Mouse (Mus musculus) embryonic fibroblast, embryonic 13.5 days (primary cell): ENCODE measurements around the gene Tango2. TPM values are rescaled to one million over a fixed set of nuclear protein-coding genes. Genes with fewer than 3 reads are reported as not detected.
"Not testable (repeated sequence)": the region's sequence is repeated elsewhere in the genome, so short reads cannot be mapped to it uniquely, and the experiment has no call there.

Source experiments
- H3K27ac ChIP-seq: 2 replicates; pipeline ENCODE4 v1.5.1; 2012; ENCODE audit warnings: low read length, control low read depth, inconsistent platforms; ENCODE audit not compliant: insufficient read depth
- H3K4me1 ChIP-seq: 2 replicates; pipeline ENCODE4 v1.6.1; 2011; ENCODE audit warnings: low read length; ENCODE audit not compliant: control insufficient read depth, insufficient read depth
- H3K4me3 ChIP-seq: 2 replicates; pipeline ENCODE4 v1.5.1; 2011; ENCODE audit warnings: mild to moderate bottlenecking, control low read depth, low read length; ENCODE audit not compliant: insufficient read depth
- CTCF ChIP-seq: IDR thresholded peaks from 2 replicates; pipeline ENCODE4 v1.5.1; 2011; ENCODE audit warnings: mild to moderate bottlenecking, control low read depth, low read length, moderate library complexity, borderline replicate concordance; ENCODE audit not compliant: insufficient read depth
- POLR2A ChIP-seq: IDR thresholded peaks from 2 replicates; pipeline ENCODE4 v1.6.1; 2011; ENCODE audit warnings: low read depth, mild to moderate bottlenecking, control low read depth, low read length, moderate library complexity
- polyA plus RNA-seq: library from polyadenylated mRNA; stranded (reverse); fragments of >200 nt; gene quantifications from 2 replicates; pipeline ENCODE4 v1.2.4, GENCODE M21; 2011; ENCODE audit warnings: low read depth; ENCODE audit not compliant: missing spikeins, insufficient read length

Tango2 gene
- polyA plus RNA-seq, 1 experiment = 27.1 TPM

DNA sequence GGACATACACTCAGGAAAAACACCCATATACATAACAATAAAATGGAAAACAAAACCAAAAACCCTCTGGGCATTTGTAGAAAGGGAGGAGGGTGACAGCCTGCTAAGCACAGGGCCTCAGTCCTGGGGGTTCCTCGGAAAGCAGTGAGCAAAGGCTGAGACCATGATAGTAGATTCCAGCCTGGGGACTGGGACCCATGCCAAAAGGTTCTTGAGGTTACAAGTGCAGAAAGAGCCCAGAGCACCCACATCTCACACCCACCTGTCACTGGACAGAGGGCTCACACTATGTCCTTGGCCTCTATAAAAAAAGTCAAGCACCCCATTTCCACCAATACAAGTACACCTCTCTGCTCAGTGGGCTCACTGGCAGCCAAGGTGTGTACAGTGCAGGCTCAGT, 19.4 kb downstream of the Tango2 start:
- Histone ChIP-seq H3K27ac (no peak overlapping the region), H3K4me1 (0 out of 2 replicates have a peak, but pooled peaks cover 5% of the 10 kb centered on the region), H3K4me3 (no peak overlapping the region)
- TF ChIP-seq CTCF (no peak), POLR2A (no peak)

DNA sequence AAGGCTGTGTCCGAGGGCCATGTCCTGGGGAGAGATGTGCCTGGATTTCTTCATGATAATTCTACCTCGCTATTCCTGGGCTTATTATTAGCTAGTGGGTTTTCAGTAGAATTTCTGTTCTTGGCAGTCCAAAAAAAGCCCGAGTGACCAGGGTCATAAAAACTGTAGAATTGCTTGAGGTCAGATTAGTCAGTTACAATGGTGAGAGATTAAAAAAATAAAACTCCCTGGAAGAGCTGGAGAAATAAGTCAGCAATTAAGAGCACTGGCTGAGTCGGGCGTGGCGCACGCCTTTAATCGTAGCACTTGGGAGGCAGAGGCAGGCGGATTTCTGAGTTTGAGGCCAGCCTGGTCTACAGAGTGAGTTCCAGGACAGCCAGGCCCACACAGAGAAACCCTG, 20.0 kb downstream of the Tango2 start:
- Histone ChIP-seq H3K27ac (no peak overlapping the region), H3K4me3 (no peak overlapping the region), H3K4me1 (peaks cover 9% of the 10 kb centered on the region; the same call in 1 of the 2 replicates)
- TF ChIP-seq CTCF = no peak
- TF ChIP-seq POLR2A = no peak

GRCm38 (mm10) chr16:18325741-18326140, 22.2 kb downstream of the Tango2 start:
- no peak for TF ChIP-seq POLR2A
- no peak for TF ChIP-seq CTCF
- Histone ChIP-seq H3K4me1 (peaks cover 9% of the 10 kb centered on the region; the same call in 1 of the 2 replicates), H3K27ac (no peak overlapping the region), H3K4me3 (no peak overlapping the region)

DNA sequence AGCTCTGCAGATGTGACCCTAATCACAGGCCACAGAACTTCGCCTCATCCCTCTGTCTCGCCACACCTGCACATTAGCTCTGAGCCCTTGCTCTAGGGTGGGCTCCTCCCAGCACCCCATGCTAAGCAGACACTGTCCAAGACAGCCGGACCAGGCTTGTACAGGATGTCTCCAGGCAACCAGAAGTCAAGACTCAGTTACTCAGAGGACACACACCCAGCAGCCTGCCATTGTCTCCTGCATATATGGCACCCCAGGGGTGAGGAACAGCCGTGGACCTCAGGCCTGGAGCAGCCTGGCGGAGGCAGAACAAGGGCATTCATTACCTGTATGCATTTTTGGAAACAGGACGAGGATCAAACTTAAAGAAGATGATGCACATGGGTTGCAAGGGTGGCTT, 23.9 kb downstream of the Tango2 start:
- no peak overlapping the region for H3K27ac ChIP-seq
- TF ChIP-seq CTCF (no peak), POLR2A (no peak)
- peaks cover 9% of the 10 kb centered on the region; the same call in 1 of the 2 replicates for H3K4me1 ChIP-seq
- no peak overlapping the region for H3K4me3 ChIP-seq

GRCm38 (mm10) chr16:18323460-18323859, 24.4 kb downstream of the Tango2 start:
- peaks cover 9% of the 10 kb centered on the region; the same call in 1 of the 2 replicates for H3K4me1 ChIP-seq
- H3K4me3 ChIP-seq = no peak overlapping the region
- TF ChIP-seq POLR2A (no peak), CTCF (no peak)
- H3K27ac ChIP-seq = peak overlapping the region; percentile 36; the same call in 1 of the 2 replicates

DNA sequence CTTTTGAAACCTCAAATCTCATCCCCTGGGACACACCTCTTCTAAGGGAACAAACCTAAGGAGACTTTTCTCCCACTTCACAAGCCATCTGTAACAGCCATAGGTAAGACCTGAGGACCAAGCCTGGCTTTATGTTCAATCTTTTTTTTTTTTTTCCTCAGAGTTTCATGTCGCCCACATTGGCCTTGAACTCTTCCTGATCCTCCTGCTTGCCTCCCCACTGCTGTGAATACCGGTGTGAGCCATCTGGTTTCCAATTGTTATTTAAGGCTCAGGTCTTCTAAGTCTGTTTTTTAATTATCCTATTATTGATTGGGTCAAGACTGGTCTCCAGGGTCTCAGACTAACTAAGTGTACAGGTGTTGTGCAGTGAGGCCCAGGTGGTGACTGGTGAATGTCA, 26.5 kb downstream of the Tango2 start:
- Histone ChIP-seq H3K4me1 (peaks cover 9% of the 10 kb centered on the region; the same call in 1 of the 2 replicates), H3K4me3 (no peak overlapping the region), H3K27ac (no peak overlapping the region)
- TF ChIP-seq POLR2A = no peak
- no peak for TF ChIP-seq CTCF

GRCm38 (mm10) chr16:18318992-18319391, 28.9 kb downstream of the Tango2 start:
- no peak overlapping the region for H3K27ac ChIP-seq
- no peak for TF ChIP-seq POLR2A
- TF ChIP-seq CTCF = no peak
- no peak overlapping the region for H3K4me3 ChIP-seq
- H3K4me1 ChIP-seq = peaks cover 8% of the 10 kb centered on the region; the same call in 1 of the 2 replicates

- no peak overlapping the region for H3K4me3 ChIP-seq
- TF ChIP-seq POLR2A = no peak
- no peak for TF ChIP-seq CTCF
- H3K4me1 ChIP-seq = no peaks in the 10 kb centered on the region
- H3K27ac ChIP-seq = no peak overlapping the region
Measured at GRCm38 (mm10) chr16:18308159-18308558, 39.7 kb downstream of the Tango2 start.

GRCm38 (mm10) chr16:18289614-18290013, 58.3 kb downstream of the Tango2 start:
- Histone ChIP-seq H3K27ac (peak overlapping the region; percentile 76), H3K4me3 (peak overlapping the region; percentile 30)
- not testable (repeated sequence) for H3K4me1 ChIP-seq

- Histone ChIP-seq H3K4me1 (peaks cover 4% of the 10 kb centered on the region; the same call in 1 of the 2 replicates), H3K27ac (peak within 1 kb of the TSS; percentile 76), H3K4me3 (peak within 1 kb of the TSS; percentile 98)
- TF ChIP-seq CTCF = no peak
- TF ChIP-seq POLR2A = no peak; the same call in 1 of the 2 replicates
Measured at GRCm38 (mm10) chr16:18289067-18289588, 58.8 kb downstream of the Tango2 start, which contains the start of gene Dgcr8. TSS of gene Dgcr8 (minus strand) at chr16:18289246.

DNA sequence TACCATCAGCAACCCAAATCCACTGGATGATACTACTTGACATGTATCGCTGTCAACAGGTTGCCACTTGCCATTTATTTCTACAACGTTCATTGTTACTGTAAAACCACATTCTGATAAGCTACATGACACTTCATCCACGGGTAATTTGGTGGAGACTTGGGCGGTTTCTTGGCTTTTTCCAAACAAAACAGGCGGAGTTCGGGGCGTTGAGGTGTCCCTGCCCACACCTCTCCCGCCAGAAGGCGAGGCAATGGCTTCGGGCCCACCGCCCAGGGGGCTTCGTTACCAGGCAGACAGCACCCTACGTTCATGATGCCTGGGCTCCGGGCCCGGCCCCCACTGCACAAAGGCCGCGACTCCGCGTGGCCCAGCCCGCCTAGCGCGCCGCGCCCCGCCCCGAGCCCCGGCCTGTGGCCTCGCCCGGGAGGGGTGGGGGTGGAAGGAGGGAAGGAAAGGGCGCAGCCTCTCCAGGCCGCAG, 59.3 kb downstream of the Tango2 start:
- H3K27ac ChIP-seq = peak overlapping the region; percentile 58
- H3K4me3 ChIP-seq = peak overlapping the region; percentile 98
- TF ChIP-seq POLR2A = peak; percentile 54
- no peak for TF ChIP-seq CTCF
- peaks cover 4% of the 10 kb centered on the region; the same call in 1 of the 2 replicates for H3K4me1 ChIP-seq
